Mouse (Mus musculus): ENCODE data around the gene Rps6ka2.
"Not testable (repeated sequence)": the region's sequence is repeated elsewhere in the genome, so short reads cannot be mapped to it uniquely, and the experiment has no call there.

Gene Rps6ka2

GRCm38 (mm10) chr17:7169627-7170303, at the start of gene Rps6ka2:
Gene Rps6ka2, plus strand, starts transcription at chr17:7170115.
- peak; percentile 95 for DNase-seq (ENCODE audit: low spot score in 2 of 2)

- not testable (repeated sequence) for DNase-seq (ENCODE audit: low spot score in 2 of 2)
These were observed 49.1 kb upstream of the Rps6ka2 start for GRCm38 (mm10) chr17:7120835-7121234.

GRCm38 (mm10) chr17:7122554-7122953, 47.4 kb upstream of the Rps6ka2 start:
- not testable (repeated sequence) for DNase-seq (ENCODE audit: low spot score in 2 of 2)

GRCm38 (mm10) chr17:7126475-7126874, 43.4 kb upstream of the Rps6ka2 start:
- not testable (repeated sequence) for DNase-seq (ENCODE audit: low spot score in 2 of 2)

GRCm38 (mm10) chr17:7134002-7134401, 35.9 kb upstream of the Rps6ka2 start:
- DNase-seq (ENCODE audit: low spot score in 2 of 2): not testable (repeated sequence)

- not testable (repeated sequence) for DNase-seq (ENCODE audit: low spot score in 2 of 2)
These were observed 34.6 kb upstream of the Rps6ka2 start for GRCm38 (mm10) chr17:7135277-7135676.

GRCm38 (mm10) chr17:7138186-7138925, 31.6 kb upstream of the Rps6ka2 start:
- no peak for DNase-seq (ENCODE audit: low spot score in 2 of 2)

GRCm38 (mm10) chr17:7140399-7141174, 29.3 kb upstream of the Rps6ka2 start:
- no peak for DNase-seq (ENCODE audit: low spot score in 2 of 2)

GRCm38 (mm10) chr17:7142367-7142766, 27.5 kb upstream of the Rps6ka2 start:
- no peak for DNase-seq (ENCODE audit: low spot score in 2 of 2)

GRCm38 (mm10) chr17:7143885-7144518, 25.9 kb upstream of the Rps6ka2 start:
- DNase-seq (ENCODE audit: low spot score in 2 of 2): no peak

GRCm38 (mm10) chr17:7145373-7146058, 24.4 kb upstream of the Rps6ka2 start:
- no peak for DNase-seq (ENCODE audit: low spot score in 2 of 2)

- DNase-seq (ENCODE audit: low spot score in 2 of 2): no peak
These were observed 23.4 kb upstream of the Rps6ka2 start for GRCm38 (mm10) chr17:7146479-7146878.

- DNase-seq (ENCODE audit: low spot score in 2 of 2): no peak
These were observed 22.0 kb upstream of the Rps6ka2 start for GRCm38 (mm10) chr17:7147920-7148321.

GRCm38 (mm10) chr17:7149328-7150195, 20.4 kb upstream of the Rps6ka2 start:
- no peak for DNase-seq (ENCODE audit: low spot score in 2 of 2)

- DNase-seq (ENCODE audit: low spot score in 2 of 2): no peak
These were observed 18.3 kb upstream of the Rps6ka2 start for GRCm38 (mm10) chr17:7151446-7152100.

GRCm38 (mm10) chr17:7152662-7153061, 17.3 kb upstream of the Rps6ka2 start:
- DNase-seq (ENCODE audit: low spot score in 2 of 2): no peak

GRCm38 (mm10) chr17:7163955-7164354, 6.0 kb upstream of the Rps6ka2 start:
- no peak for DNase-seq (ENCODE audit: low spot score in 2 of 2)

- DNase-seq (ENCODE audit: low spot score in 2 of 2): no peak
These were observed 4.4 kb upstream of the Rps6ka2 start for GRCm38 (mm10) chr17:7165524-7165923.

GRCm38 (mm10) chr17:7168961-7169626, 821 bp upstream of the Rps6ka2 start:
- DNase-seq (ENCODE audit: low spot score in 2 of 2): no peak
